Mouse (Mus musculus): Measurements from ENCODE around the gene B4galt5. TPM values are rescaled to one million over a fixed set of nuclear protein-coding genes. Genes with fewer than 3 reads are reported as not detected.

Gene B4galt5
- total and polyA plus RNA-seq, 3 experiments, result 12.5 to 17.6 (median 13.5) TPM

DNA sequence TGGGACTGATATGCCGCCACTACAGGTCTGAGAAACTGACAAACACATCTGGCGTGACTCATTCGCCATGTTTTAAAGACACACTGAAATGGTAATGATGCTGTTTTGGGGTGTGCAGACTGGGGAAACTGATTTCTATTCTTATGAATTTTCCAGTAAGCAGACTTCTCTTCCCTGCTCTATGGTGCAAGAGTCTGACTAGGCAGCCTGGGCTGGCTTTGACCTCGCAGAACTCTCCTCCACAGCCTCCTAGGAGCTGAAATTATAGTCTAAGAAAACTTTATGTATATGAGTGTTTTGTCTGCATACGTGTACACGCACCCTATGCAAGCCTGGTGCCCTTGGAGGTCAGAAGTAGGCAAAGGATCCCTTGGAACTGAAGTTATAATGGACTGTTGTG, 45.2 kb downstream of the B4galt5 start:
- in situ Hi-C loops (cut with MboI; ENCODE audit: low pct_ligation_motif_present, low pct_unique_long_range_greater_than_20kb, low sequenced_read_pairs), result no loop called here
- dilution Hi-C loops (cut with MboI; ENCODE audit: extremely low pct_ligation_motif_present, extremely low pct_unique_long_range_greater_than_20kb, low sequenced_read_pairs), result no loop called here
- Histone ChIP-seq H3K79me2 (replicated peaks; ENCODE audit: control insufficient read depth, extremely low read depth, insufficient read depth, poor library complexity, severe bottlenecking) (no peaks in the 10 kb centered on the region), H3K9ac (ENCODE audit: insufficient read depth, low read depth) (no peak overlapping the region), H3K4me2 (ENCODE audit: insufficient read depth, low read depth, poor library complexity, severe bottlenecking) (no peak overlapping the region), H3K27me3 (replicated peaks) (no peaks in the 10 kb centered on the region), H3K9me3 (replicated peaks; ENCODE audit: low read length) (no peaks in the 10 kb centered on the region), H3K4me1 (ENCODE audit: control insufficient read depth in 1 of 2, insufficient read depth in 2 of 2) (no peaks in the 10 kb centered on the region), H3K4me3 (replicated peaks in 1 of 3; ENCODE audit: low read depth in 2 of 3, low read length in 2 of 3, poor library complexity in 1 of 3) (no peak overlapping the region), H3K36me3 (replicated peaks in 1 of 2; ENCODE audit: control insufficient read depth in 1 of 2, insufficient read depth in 1 of 2, low read length in 1 of 2) (peaks cover 79 to 93% of the 10 kb centered on the region in 2 experiments), H3K27ac (ENCODE audit: insufficient read depth, low read depth) (no peak overlapping the region)
- TF ChIP-seq KAT2A (IDR thresholded peaks at IDR 0.05; ENCODE audit: insufficient replicate concordance, low read length) (no peak), NELFE (IDR thresholded peaks at IDR 0.05; ENCODE audit: low read depth, low read length) (no peak), TCF12 (IDR thresholded peaks at IDR 0.05; ENCODE audit: low read depth, low read length) (no peak), ETS1 (conservative IDR thresholded peaks at IDR 0.05; ENCODE audit: low read depth, low read length) (no peak), UBTF (IDR thresholded peaks at IDR 0.05; ENCODE audit: low read depth, low read length) (no peak), NRF1 (IDR thresholded peaks at IDR 0.05; ENCODE audit: low read depth, low read length) (no peak), SMC3 (IDR thresholded peaks at IDR 0.05; ENCODE audit: low read depth, low read length) (no peak), SIN3A (IDR thresholded peaks at IDR 0.05; ENCODE audit: low read length) (no peak), CTCF (conservative IDR thresholded peaks at IDR 0.05 in 1 of 2, IDR thresholded peaks at IDR 0.05 in 1 of 2; ENCODE audit: low read depth in 2 of 2, low read length in 2 of 2) (no peak), IRF4 (IDR thresholded peaks at IDR 0.05; ENCODE audit: low read depth, low read length) (no peak), MYC (IDR thresholded peaks at IDR 0.05; ENCODE audit: low read depth, low read length) (no peak), ELF1 (IDR thresholded peaks at IDR 0.05; ENCODE audit: low read depth, low read length) (no peak), EP300 (IDR thresholded peaks at IDR 0.05; ENCODE audit: low read length) (no peak), CHD2 (IDR thresholded peaks at IDR 0.05; ENCODE audit: low read length) (no peak), ZNF384 (IDR thresholded peaks at IDR 0.05; ENCODE audit: low read depth, low read length) (no peak), USF1 (IDR thresholded peaks at IDR 0.05; ENCODE audit: low read depth, low read length) (no peak), MEF2A (IDR thresholded peaks at IDR 0.05; ENCODE audit: borderline replicate concordance, low read depth, low read length) (no peak), MAFK (IDR thresholded peaks at IDR 0.05; ENCODE audit: insufficient replicate concordance, low read length) (no peak), MAX (IDR thresholded peaks at IDR 0.05; ENCODE audit: low read length) (no peak)
- DNase-seq (ENCODE audit: extremely low read depth), result no peak

DNA sequence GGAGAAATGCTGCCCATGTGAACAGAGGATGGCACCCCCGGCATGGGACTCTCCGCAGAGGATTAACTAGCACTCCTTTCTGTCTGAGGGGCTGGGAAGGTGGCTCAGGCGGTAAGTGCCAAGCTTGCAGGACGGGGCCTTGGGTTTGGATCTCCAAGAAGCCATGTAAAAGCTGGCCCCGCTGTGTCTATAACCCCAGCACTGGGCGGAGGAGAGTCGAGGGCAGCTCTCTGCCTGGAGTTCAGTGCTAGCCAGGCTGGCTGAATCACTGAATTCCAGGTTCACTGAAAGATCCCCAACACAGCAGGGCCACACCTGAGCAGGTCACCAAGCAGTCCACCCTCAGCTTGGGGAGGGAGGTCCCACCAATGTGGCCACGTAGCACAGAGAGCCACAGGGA, 45.8 kb downstream of the B4galt5 start:
- Histone ChIP-seq H3K79me2 (replicated peaks; ENCODE audit: control insufficient read depth, extremely low read depth, insufficient read depth, poor library complexity, severe bottlenecking) (no peaks in the 10 kb centered on the region), H3K4me3 (replicated peaks in 1 of 3; ENCODE audit: low read depth in 2 of 3, low read length in 2 of 3, poor library complexity in 1 of 3) (no peak overlapping the region), H3K9me3 (replicated peaks; ENCODE audit: low read length) (no peaks in the 10 kb centered on the region), H3K9ac (ENCODE audit: insufficient read depth, low read depth) (no peak overlapping the region), H3K4me2 (ENCODE audit: insufficient read depth, low read depth, poor library complexity, severe bottlenecking) (no peak overlapping the region), H3K36me3 (replicated peaks in 1 of 2; ENCODE audit: control insufficient read depth in 1 of 2, insufficient read depth in 1 of 2, low read length in 1 of 2) (peaks cover 80 to 96% of the 10 kb centered on the region in 2 experiments), H3K27ac (ENCODE audit: insufficient read depth, low read depth) (no peak overlapping the region), H3K4me1 (ENCODE audit: control insufficient read depth in 1 of 2, insufficient read depth in 2 of 2) (no peaks in the 10 kb centered on the region), H3K27me3 (replicated peaks) (no peaks in the 10 kb centered on the region)
- dilution Hi-C loops (cut with MboI; ENCODE audit: extremely low pct_ligation_motif_present, extremely low pct_unique_long_range_greater_than_20kb, low sequenced_read_pairs) (no loop called here), in situ Hi-C loops (cut with MboI; ENCODE audit: low pct_ligation_motif_present, low pct_unique_long_range_greater_than_20kb, low sequenced_read_pairs) (no loop called here)
- TF ChIP-seq PAX5 (IDR thresholded peaks at IDR 0.05; ENCODE audit: low read length) (no peak), MXI1 (IDR thresholded peaks at IDR 0.05; ENCODE audit: low read depth, low read length) (no peak), RCOR1 (conservative IDR thresholded peaks at IDR 0.05; ENCODE audit: low read depth, low read length) (no peak), NRF1 (IDR thresholded peaks at IDR 0.05; ENCODE audit: low read depth, low read length) (no peak), CHD2 (IDR thresholded peaks at IDR 0.05; ENCODE audit: low read length) (no peak), ELF1 (IDR thresholded peaks at IDR 0.05; ENCODE audit: low read depth, low read length) (no peak), POLR2AphosphoS2 (IDR thresholded peaks at IDR 0.05; ENCODE audit: low read depth, low read length) (no peak)
- DNase-seq (ENCODE audit: extremely low read depth), result no peak
